16 mouse cellular contexts compared by ENCODE assay signal in genomic region chr3:11155350-11155749, GRCm38 (mm10).
DNase-seq lines count a peak whose midpoint lies in the region; ATAC-seq and TF ChIP-seq lines count a peak whose summit lies in the region.
"Had no signal": no experiment of that assay in that cellular context is flagged by ENCODE, and none has a peak within 500 bp of the region (broad histone marks: within the 10 kb centered on the region; RNA-seq: fewer than 3 reads in every experiment).

No protein-coding gene starts in this region.

- no peak overlapping the region for H3K9ac ChIP-seq in hindbrain, embryonic 15.5 days
- H3K9ac ChIP-seq in hindbrain, embryonic 16.5 days (ENCODE audit: low read depth, low read length): no peak overlapping the region
- H3K9ac ChIP-seq in lung, postnatal 0 days (replicated peaks; ENCODE audit: low read depth): no peak overlapping the region
- H3K9ac ChIP-seq in forebrain, embryonic 16.5 days (replicated peaks; ENCODE audit: low read depth, low read length): no peak overlapping the region

- no peaks in the 10 kb centered on the region for H3K36me3 ChIP-seq in hindbrain, embryonic 15.5 days
- H3K36me3 ChIP-seq in hindbrain, embryonic 16.5 days (ENCODE audit: control insufficient read depth, insufficient read depth, low read length): no peaks in the 10 kb centered on the region
- H3K36me3 ChIP-seq in lung, postnatal 0 days (ENCODE audit: insufficient read depth, low read length): no peaks in the 10 kb centered on the region
- H3K36me3 ChIP-seq in forebrain, embryonic 16.5 days (ENCODE audit: control insufficient read depth, insufficient read depth): no peaks in the 10 kb centered on the region

- WGBS in hindbrain, embryonic 15.5 days: 61% methylated on average over 1 of the region's 1 CpGs
- 52% methylated on average over 1 of the region's 1 CpGs for WGBS in hindbrain, embryonic 16.5 days
- WGBS in lung, postnatal 0 days: 56% methylated on average over 1 of the region's 1 CpGs
- WGBS in forebrain, embryonic 16.5 days: 27% methylated on average over 1 of the region's 1 CpGs

- H3K9me3 ChIP-seq in hindbrain, embryonic 15.5 days: no peaks in the 10 kb centered on the region
- H3K9me3 ChIP-seq in hindbrain, embryonic 16.5 days (ENCODE audit: control insufficient read depth, low read length): peaks cover under 1% of the 10 kb centered on the region; the same call in 1 of the 2 replicates
- H3K9me3 ChIP-seq in lung, postnatal 0 days (ENCODE audit: low read length): no peaks in the 10 kb centered on the region
- H3K9me3 ChIP-seq in forebrain, embryonic 16.5 days (ENCODE audit: control insufficient read depth, low read length): no peaks in the 10 kb centered on the region

- H3K27me3 ChIP-seq in hindbrain, embryonic 15.5 days: no peaks in the 10 kb centered on the region
- no peaks in the 10 kb centered on the region for H3K27me3 ChIP-seq in hindbrain, embryonic 16.5 days (replicated peaks; ENCODE audit: control insufficient read depth, insufficient read depth, low read length)
- H3K27me3 ChIP-seq in lung, postnatal 0 days (replicated peaks; ENCODE audit: insufficient read depth, low read length): no peaks in the 10 kb centered on the region
- H3K27me3 ChIP-seq in forebrain, embryonic 16.5 days (replicated peaks; ENCODE audit: control insufficient read depth, insufficient read depth, low read length): no peaks in the 10 kb centered on the region

- peak; percentile 6 for DNase-seq in lung, postnatal 0 days (ENCODE audit: low spot score)
- DNase-seq in lung, postnatal 36 days: no peak
- peak; percentile 29 for DNase-seq in left cerebral cortex, postnatal 4 days
- DNase-seq in embryo, embryonic 11 days: no peak
- DNase-seq in adrenal gland, postnatal 14 days: no peak
- DNase-seq: adrenal gland, adult 2 months; cerebellum, adult 9-10 months; gastrocnemius, postnatal 10 days; heart, postnatal 10 days; liver; lung, adult 18-20 months had no signal

- H3K4me2 ChIP-seq in hindbrain, embryonic 15.5 days: no peak overlapping the region
- no peak overlapping the region for H3K4me2 ChIP-seq in hindbrain, embryonic 16.5 days (ENCODE audit: low read length)
- H3K4me2 ChIP-seq in lung, postnatal 0 days (replicated peaks; ENCODE audit: low read depth, low read length): no peak overlapping the region
- H3K4me2 ChIP-seq in forebrain, embryonic 16.5 days (ENCODE audit: low read length): no peak overlapping the region

- TF ChIP-seq EP300 in lung, postnatal 0 days (IDR thresholded peaks at IDR 0.05): no peak

- no peak overlapping the region for H3K27ac ChIP-seq in hindbrain, embryonic 15.5 days (replicated peaks)
- no peak overlapping the region for H3K27ac ChIP-seq in hindbrain, embryonic 16.5 days (ENCODE audit: low read depth, low read length)
- no peak overlapping the region for H3K27ac ChIP-seq in lung, postnatal 0 days (ENCODE audit: low read length)
- H3K27ac ChIP-seq in forebrain, embryonic 16.5 days (ENCODE audit: low read length): no peak overlapping the region

- no peak for TF ChIP-seq CTCF in lung, postnatal 0 days (IDR thresholded peaks at IDR 0.05)

- H3K4me1 ChIP-seq in hindbrain, embryonic 15.5 days (replicated peaks): no peaks in the 10 kb centered on the region
- no peaks in the 10 kb centered on the region for H3K4me1 ChIP-seq in hindbrain, embryonic 16.5 days (ENCODE audit: control insufficient read depth, insufficient read depth, low read depth, low read length)
- no peaks in the 10 kb centered on the region for H3K4me1 ChIP-seq in lung, postnatal 0 days (ENCODE audit: insufficient read depth, low read depth, low read length)
- no peaks in the 10 kb centered on the region for H3K4me1 ChIP-seq in forebrain, embryonic 16.5 days (replicated peaks; ENCODE audit: control insufficient read depth, insufficient read depth, low read length)

- intact Hi-C loops in left cerebral cortex, postnatal 4 days (cut with DNase I): no loop called here

- ATAC-seq in hindbrain, embryonic 15.5 days (ENCODE audit: low FRiP score, low read depth): peak; percentile 27; the same call in 1 of the 2 replicates
- ATAC-seq in hindbrain, embryonic 16.5 days: no peak
- no peak for ATAC-seq in lung, postnatal 0 days
- peak; percentile 77 for ATAC-seq in forebrain, embryonic 16.5 days
- ATAC-seq: CD4-positive, CD25-positive, alpha-beta regulatory T cell, adult 4 months; inflammation-experienced regulatory T-cells, adult 6 months had no signal

- no peak overlapping the region for H3K4me3 ChIP-seq in hindbrain, embryonic 15.5 days
- no peak overlapping the region for H3K4me3 ChIP-seq in hindbrain, embryonic 16.5 days (ENCODE audit: low read length)
- H3K4me3 ChIP-seq in lung, postnatal 0 days (ENCODE audit: low read depth, low read length): no peak overlapping the region
- H3K4me3 ChIP-seq in forebrain, embryonic 16.5 days (replicated peaks; ENCODE audit: low read length): no peak overlapping the region

Comparison
In these comparisons a context has a peak if more than half of its experiments do, and no peak if none do; other contexts are left out.
1. ATAC-seq: peak in hindbrain, embryonic 15.5 days (single experiment) and forebrain, embryonic 16.5 days (single experiment); none in hindbrain, embryonic 16.5 days (single experiment) and lung, postnatal 0 days (single experiment).
2. DNase-seq: peak in lung, postnatal 0 days (single experiment) and left cerebral cortex, postnatal 4 days (single experiment); none in lung, postnatal 36 days (single experiment), embryo, embryonic 11 days (single experiment) and adrenal gland, postnatal 14 days (single experiment).